Mouse (Mus musculus): ENCODE measurements around the gene Fibp.

GRCm38 (mm10) chr19:5419630-5420029, 40.8 kb upstream of the Fibp start:
- TF ChIP-seq CTCF (conservative IDR thresholded peaks at IDR 0.05; ENCODE audit: low read length) (no peak), NANOG (IDR thresholded peaks at IDR 0.05; ENCODE audit: borderline replicate concordance, low read length) (no peak)

Measured in E14TG2a.4 (cell line).